Mouse (Mus musculus) ES-Bruce4 (cell line): Measurements from ENCODE around the gene Spata5.

Source experiments
- CTCF ChIP-seq: IDR thresholded peaks from one replicate; pipeline ENCODE4 v1.8.1; 2011; ENCODE audit warnings: low read depth, low read length
- EP300 ChIP-seq: IDR thresholded peaks from 2 replicates; pipeline ENCODE4 v1.6.1; 2011; ENCODE audit warnings: low read depth, low read length; ENCODE audit not compliant: insufficient read depth
- POLR2A ChIP-seq: IDR thresholded peaks from one replicate; pipeline ENCODE4 v1.8.1; 2011; ENCODE audit warnings: low read length; ENCODE audit not compliant: insufficient read depth

DNA sequence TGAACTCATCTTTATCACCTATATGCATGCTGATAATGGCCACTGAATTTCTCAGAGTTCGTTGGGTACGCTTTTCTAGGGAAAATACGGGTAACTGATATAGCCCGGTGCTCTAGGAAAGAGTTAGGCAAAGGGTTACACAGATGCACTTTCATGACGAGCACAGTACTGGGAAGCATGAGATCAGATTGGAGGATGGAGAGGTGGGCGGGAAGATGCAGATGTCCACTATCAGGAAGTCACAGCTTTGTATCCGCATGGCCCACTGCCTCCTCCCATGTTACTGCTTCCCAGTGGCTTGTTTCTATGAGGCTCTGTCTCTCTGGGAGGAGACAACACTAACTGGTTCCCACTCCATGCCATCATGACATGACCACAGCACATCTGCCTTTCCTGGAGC is 183.2 kb downstream of the Spata5 start:
- no peak for TF ChIP-seq EP300
- TF ChIP-seq POLR2A, result no peak
- TF ChIP-seq CTCF, result no peak
